Mouse (Mus musculus): Measurements from ENCODE around the gene Zar1l. TPM values are rescaled to one million over a fixed set of nuclear protein-coding genes. Genes with fewer than 3 reads are reported as not detected.

Zar1l gene
- polyA plus RNA-seq (2015; fragmentation: Nextera tagmentation; extraction: Ambion mirVana), result not detected in 2 replicates

GRCm38 (mm10) chr5:150518064-150518463 lies at the start of gene Zar1l:
Gene Zar1l (minus strand): TSS chr5:150518164.

DNA sequence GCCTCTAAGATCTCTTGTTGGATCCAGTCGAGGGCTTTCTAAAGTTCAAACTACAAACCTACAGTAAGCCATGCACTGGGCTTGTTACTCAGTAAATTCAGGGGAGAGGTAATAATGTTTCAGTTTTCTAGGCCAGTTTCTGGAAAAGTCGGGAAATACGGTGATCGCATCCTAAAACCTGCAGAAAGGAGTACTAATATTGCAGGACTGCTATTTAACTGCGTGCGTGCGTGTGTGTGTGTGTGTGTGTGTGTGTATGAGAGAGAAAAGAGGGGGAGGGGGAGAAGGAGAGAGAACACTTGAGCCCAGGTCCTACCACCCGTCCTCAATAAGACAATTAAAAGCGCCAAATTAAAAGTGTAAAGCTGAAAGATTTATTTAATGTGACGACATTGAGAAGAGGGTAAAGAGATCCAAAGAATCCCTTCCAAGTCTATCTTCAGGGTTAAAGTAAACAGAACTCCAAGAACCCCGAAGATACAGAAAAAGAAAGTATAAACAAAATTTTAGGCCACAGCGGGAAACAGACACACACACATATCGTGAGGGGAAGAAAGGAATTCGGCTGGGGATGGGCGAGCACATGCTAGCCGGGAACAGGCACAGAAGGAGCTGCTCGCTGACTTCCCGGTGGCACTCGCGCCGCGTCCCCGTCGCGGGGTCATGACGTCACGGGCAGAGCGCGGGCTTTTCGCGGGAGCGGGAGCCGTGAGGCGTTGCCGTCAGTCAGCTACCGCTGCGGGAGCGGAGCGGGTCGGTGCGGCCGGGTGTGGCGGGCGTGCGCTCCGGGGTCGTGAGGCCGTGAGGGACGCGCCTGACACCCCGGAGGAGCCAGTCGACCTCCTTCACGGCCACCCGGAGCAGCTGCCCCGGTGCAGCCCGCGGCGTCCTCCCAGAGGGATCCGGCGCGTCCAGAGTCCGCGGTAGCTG lies 4.2 kb upstream of the Zar1l start, which contains the start of gene Brca2:
TSS of gene Brca2 (plus strand) at position 694 of the 930 bp plus-strand sequence.

Other genes with a start within 250 kb of the Zar1l start
- gene Brca2, start 4.5 kb upstream of the Zar1l start, polyA plus RNA-seq (2015; fragmentation: Nextera tagmentation; extraction: Ambion mirVana), result 30.4 and 33.1 TPM in 2 replicates
- gene N4bp2l1, start 79.0 kb upstream of the Zar1l start, polyA plus RNA-seq (2015; fragmentation: Nextera tagmentation; extraction: Ambion mirVana), result 28.9 and 32.8 TPM in 2 replicates
- gene N4bp2l2, start 148.0 kb upstream of the Zar1l start, polyA plus RNA-seq (2015; fragmentation: Nextera tagmentation; extraction: Ambion mirVana), result 30.1 and 31.9 TPM in 2 replicates
- 13.0 and 14.1 TPM in 2 replicates for gene Pds5b, start 155.6 kb upstream of the Zar1l start, polyA plus RNA-seq (2015; fragmentation: Nextera tagmentation; extraction: Ambion mirVana)